Mouse (Mus musculus) hindbrain, embryonic 15.5 days (tissue): Measurements from ENCODE around the gene Selenbp2. TPM values are rescaled to one million over a fixed set of nuclear protein-coding genes. Genes with fewer than 3 reads are reported as not detected.
"Not testable (repeated sequence)": the region's sequence is repeated elsewhere in the genome, so short reads cannot be mapped to it uniquely, and the experiment has no call there.

Experiments
- ATAC-seq: fragments of 200-750 bp; cut with Nextera tagmentation; 2 replicates; pipeline ENCODE4 v1.8.0; 2017; ENCODE audit warnings: low read depth, moderate number of reproducible peaks, moderate TSS enrichment; ENCODE audit not compliant: low FRiP score
- H3K27ac ChIP-seq: fragments of 300-500 bp; sonication (generic); replicated peaks from 2 replicates; pipeline ENCODE4 v1.5.1; 2015; ENCODE audit warnings: mild to moderate bottlenecking, inconsistent platforms
- H3K27me3 ChIP-seq: fragments of 300-500 bp; sonication (generic); 2 replicates; pipeline ENCODE4 v1.6.1; 2015; ENCODE audit warnings: control low read depth, inconsistent platforms
- H3K36me3 ChIP-seq: fragments of 300-500 bp; sonication (generic); 2 replicates; pipeline ENCODE4 v1.6.1; 2015; ENCODE audit warnings: control low read depth, inconsistent platforms
- H3K4me1 ChIP-seq: fragments of 300-500 bp; sonication (generic); replicated peaks from 2 replicates; pipeline ENCODE4 v1.6.1; 2015; ENCODE audit warnings: control low read depth, inconsistent platforms
- H3K4me2 ChIP-seq: fragments of 300-500 bp; sonication (generic); 2 replicates; pipeline ENCODE4 v1.6.1; 2015; ENCODE audit warnings: moderate library complexity, mild to moderate bottlenecking, inconsistent platforms
- H3K4me3 ChIP-seq: fragments of 300-500 bp; sonication (generic); 2 replicates; pipeline ENCODE4 v1.5.1; 2015; ENCODE audit warnings: mild to moderate bottlenecking, inconsistent platforms
- H3K9ac ChIP-seq: fragments of 300-500 bp; sonication (generic); 2 replicates; pipeline ENCODE4 v1.6.1; 2015; ENCODE audit warnings: inconsistent platforms
- H3K9me3 ChIP-seq: fragments of 300-500 bp; sonication (generic); 2 replicates; pipeline ENCODE4 v1.6.1; 2016; ENCODE audit warnings: control low read depth, inconsistent platforms
- WGBS: fragments of 180-500 bp; shearing (Covaris S2); methylation state at CpG from one replicate; pipeline ENCODE4 v1.1.7; 2015; 5-methylcytosine and 5-hydroxymethylcytosine counted together
- polyA plus RNA-seq: library from polyadenylated mRNA; unstranded; fragments of >200 nt; fragmentation: Nextera tagmentation; extraction: Ambion mirVana; gene quantifications from 2 replicates; pipeline ENCODE4 v1.2.1, GENCODE M21; 2015

Gene Selenbp2
- polyA plus RNA-seq, 1 experiment from 2014 or later: 0.65 TPM

DNA sequence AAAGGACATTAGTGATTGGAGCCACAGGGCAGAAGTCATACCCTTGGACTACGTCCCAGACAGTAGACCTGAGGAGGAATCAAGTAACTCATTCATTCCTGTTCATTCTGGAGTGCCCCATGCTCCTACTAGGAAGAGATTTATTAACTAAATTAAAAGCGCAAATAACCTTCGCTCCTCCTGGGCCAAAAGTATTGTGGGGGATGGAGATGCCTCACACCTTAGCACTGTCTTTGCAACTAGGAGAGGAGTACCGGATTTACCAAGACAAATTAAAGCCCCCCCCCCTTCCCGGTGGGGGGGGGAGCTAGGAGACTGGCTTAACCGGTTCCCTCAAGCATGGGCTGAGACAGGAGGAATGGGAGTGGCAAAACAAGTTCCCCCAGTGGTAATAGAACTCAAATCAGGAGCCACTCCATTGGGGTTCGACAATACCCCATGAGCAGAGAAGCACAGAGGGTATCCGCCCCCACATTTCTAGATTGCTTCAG is 14.0 kb upstream of the Selenbp2 start:
- ATAC-seq: no peak
- no peaks in the 10 kb centered on the region for H3K4me1 ChIP-seq
- no peak overlapping the region for H3K9ac ChIP-seq
- no peak overlapping the region for H3K27ac ChIP-seq
- H3K36me3 ChIP-seq: no peaks in the 10 kb centered on the region
- no peak overlapping the region for H3K4me2 ChIP-seq
- WGBS: 75% methylated on average over 8 of the region's 8 CpGs
- H3K27me3 ChIP-seq: no peaks in the 10 kb centered on the region
- no peak overlapping the region for H3K4me3 ChIP-seq
- H3K9me3 ChIP-seq: no peaks in the 10 kb centered on the region

- WGBS: 93% methylated on average over 12 of the region's 12 CpGs
- H3K27ac ChIP-seq: not testable (repeated sequence)
Measured at GRCm38 (mm10) chr3:94680032-94680431, 13.3 kb upstream of the Selenbp2 start.

DNA sequence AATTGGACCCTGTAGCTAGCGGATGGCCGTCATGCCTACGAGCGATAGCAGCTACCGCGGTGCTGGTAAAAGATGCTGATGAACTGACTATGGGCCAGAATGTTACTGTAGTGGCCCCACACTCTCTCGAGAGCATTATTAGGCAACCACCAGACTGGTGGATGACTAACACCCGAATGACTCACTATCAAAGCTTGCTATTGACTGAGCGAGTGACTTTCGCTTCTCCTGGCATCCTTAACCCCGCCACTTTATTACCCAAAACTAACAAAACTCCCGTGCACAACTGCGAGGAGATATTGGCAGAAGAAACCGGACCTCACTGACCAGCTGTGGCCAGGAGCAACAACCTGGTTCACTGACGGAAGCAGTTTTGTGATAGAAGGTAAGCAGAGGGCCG is 12.6 kb upstream of the Selenbp2 start:
- Histone ChIP-seq H3K4me1 (no peaks in the 10 kb centered on the region), H3K27me3 (no peaks in the 10 kb centered on the region), H3K27ac (no peak overlapping the region), H3K9ac (no peak overlapping the region), H3K36me3 (no peaks in the 10 kb centered on the region), H3K9me3 (no peaks in the 10 kb centered on the region), H3K4me2 (no peak overlapping the region), H3K4me3 (no peak overlapping the region)
- no peak for ATAC-seq
- WGBS: 93% methylated on average over 16 of the region's 16 CpGs

More at GRCm38 (mm10) chr3:94680032-94680431, 13.3 kb upstream of the Selenbp2 start:
- not testable (repeated sequence) for H3K4me3 ChIP-seq, H3K27me3 ChIP-seq, H3K4me2 ChIP-seq, H3K36me3 ChIP-seq, H3K9me3 ChIP-seq, H3K4me1 ChIP-seq, ATAC-seq, H3K9ac ChIP-seq

DNA sequence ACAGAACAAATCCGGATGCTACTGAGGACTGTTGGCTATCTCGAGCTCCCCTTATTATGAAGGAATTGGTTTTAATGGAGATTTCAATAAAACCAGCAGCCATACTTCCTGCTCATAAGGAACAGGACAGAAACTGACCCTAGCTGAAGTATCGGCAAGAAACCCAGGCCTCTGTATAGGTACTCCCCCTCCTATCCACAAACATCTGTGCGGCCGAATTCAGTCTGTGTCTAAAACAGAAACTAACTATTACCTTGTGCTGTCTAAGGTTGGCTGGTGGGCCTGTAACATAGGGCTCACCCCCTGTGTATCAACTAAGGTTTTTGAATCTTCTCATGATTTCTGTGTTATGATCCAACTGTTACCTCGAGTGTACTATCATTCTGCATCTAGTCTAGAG is 9.7 kb upstream of the Selenbp2 start:
- Histone ChIP-seq H3K27ac (no peak overlapping the region), H3K9ac (no peak overlapping the region), H3K4me2 (no peak overlapping the region), H3K27me3 (no peaks in the 10 kb centered on the region), H3K4me1 (no peaks in the 10 kb centered on the region), H3K36me3 (no peaks in the 10 kb centered on the region), H3K9me3 (no peaks in the 10 kb centered on the region), H3K4me3 (no peak overlapping the region)
- 92% methylated on average over 6 of the region's 6 CpGs for WGBS
- ATAC-seq: no peak

GRCm38 (mm10) chr3:94685989-94686772 is 7.2 kb upstream of the Selenbp2 start:
- H3K36me3 ChIP-seq, H3K9ac ChIP-seq, H3K27ac ChIP-seq, H3K4me3 ChIP-seq, H3K4me1 ChIP-seq, H3K27me3 ChIP-seq, H3K9me3 ChIP-seq, H3K4me2 ChIP-seq, ATAC-seq: not testable (repeated sequence)
- WGBS: 91% methylated on average over 8 of the region's 8 CpGs

DNA sequence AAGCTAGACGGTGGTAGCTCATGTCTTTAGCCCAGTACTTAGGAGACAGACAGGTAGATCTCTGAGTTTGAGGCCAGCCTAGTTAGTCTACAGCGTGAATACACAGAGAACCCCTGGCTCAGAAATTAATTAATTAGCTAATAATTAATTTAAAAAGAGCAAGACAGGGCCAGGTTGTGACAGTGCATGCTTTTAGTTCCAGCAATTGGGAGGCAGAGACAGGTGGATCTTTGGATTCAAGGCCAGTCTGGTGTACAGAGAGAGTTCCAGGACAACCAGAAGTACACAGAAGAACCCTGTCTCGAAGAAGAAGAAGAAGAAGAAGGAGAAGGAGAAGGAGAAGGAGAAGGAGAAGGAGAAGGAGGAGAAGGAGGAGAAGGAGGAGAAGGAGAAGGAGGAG is 4.7 kb upstream of the Selenbp2 start:
- H3K27me3 ChIP-seq, H3K4me3 ChIP-seq, ATAC-seq, H3K27ac ChIP-seq, H3K4me1 ChIP-seq, H3K36me3 ChIP-seq, H3K9ac ChIP-seq, H3K4me2 ChIP-seq, H3K9me3 ChIP-seq: not testable (repeated sequence)
- 80% methylated on average over 3 of the region's 3 CpGs for WGBS

- not testable (repeated sequence) for ATAC-seq, H3K4me1 ChIP-seq, H3K9me3 ChIP-seq, H3K36me3 ChIP-seq, H3K4me3 ChIP-seq, H3K4me2 ChIP-seq, H3K9ac ChIP-seq, H3K27ac ChIP-seq, H3K27me3 ChIP-seq
- WGBS: 80% methylated on average over 1 of the region's 1 CpGs
Measured at GRCm38 (mm10) chr3:94689195-94689594, 4.2 kb upstream of the Selenbp2 start.

DNA sequence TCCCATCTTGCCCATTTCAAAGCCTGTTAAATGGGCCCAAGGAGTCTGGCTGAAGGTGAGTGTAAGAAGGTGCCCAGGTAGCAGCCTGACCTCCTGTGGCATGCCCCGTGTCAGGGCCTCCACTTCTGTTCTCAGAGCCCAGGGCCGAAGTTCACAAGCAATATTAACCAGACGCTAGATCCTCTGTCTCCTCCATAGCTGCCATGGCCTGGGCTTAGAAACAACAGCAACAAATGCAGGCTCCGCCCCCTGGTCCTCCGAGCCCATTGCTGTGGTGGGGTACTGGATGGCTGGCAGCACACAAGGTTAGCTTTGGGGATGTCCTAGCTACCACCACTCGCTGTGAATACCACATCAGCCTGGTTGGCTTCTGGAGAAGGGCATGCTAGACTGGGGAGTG is 3.2 kb upstream of the Selenbp2 start:
- H3K36me3 ChIP-seq, ATAC-seq, H3K27me3 ChIP-seq, H3K4me3 ChIP-seq, H3K27ac ChIP-seq, H3K4me1 ChIP-seq, H3K9ac ChIP-seq, H3K9me3 ChIP-seq, H3K4me2 ChIP-seq: not testable (repeated sequence)
- WGBS: 72% methylated on average over 6 of the region's 6 CpGs

- Histone ChIP-seq H3K4me1 (no peaks in the 10 kb centered on the region), H3K27me3 (no peaks in the 10 kb centered on the region), H3K36me3 (no peaks in the 10 kb centered on the region), H3K9ac (no peak overlapping the region), H3K27ac (no peak overlapping the region), H3K9me3 (no peaks in the 10 kb centered on the region), H3K4me2 (no peak overlapping the region), H3K4me3 (no peak overlapping the region)
- ATAC-seq: no peak
Measured at GRCm38 (mm10) chr3:94690616-94691247, 2.6 kb upstream of the Selenbp2 start.

- not testable (repeated sequence) for H3K27me3 ChIP-seq, H3K9me3 ChIP-seq, ATAC-seq, H3K4me2 ChIP-seq, H3K27ac ChIP-seq, H3K4me1 ChIP-seq, H3K9ac ChIP-seq, H3K4me3 ChIP-seq, H3K36me3 ChIP-seq
- 92% methylated on average over 4 of the region's 4 CpGs for WGBS
Measured at GRCm38 (mm10) chr3:94691694-94692093, 1.7 kb upstream of the Selenbp2 start.

GRCm38 (mm10) chr3:94693874-94694273 is 518 bp downstream of the Selenbp2 start:
- not testable (repeated sequence) for H3K9me3 ChIP-seq, H3K4me3 ChIP-seq, H3K27ac ChIP-seq, ATAC-seq, H3K4me2 ChIP-seq, H3K36me3 ChIP-seq, H3K27me3 ChIP-seq, H3K4me1 ChIP-seq, H3K9ac ChIP-seq
- WGBS: 65% methylated on average over 5 of the region's 8 CpGs

DNA sequence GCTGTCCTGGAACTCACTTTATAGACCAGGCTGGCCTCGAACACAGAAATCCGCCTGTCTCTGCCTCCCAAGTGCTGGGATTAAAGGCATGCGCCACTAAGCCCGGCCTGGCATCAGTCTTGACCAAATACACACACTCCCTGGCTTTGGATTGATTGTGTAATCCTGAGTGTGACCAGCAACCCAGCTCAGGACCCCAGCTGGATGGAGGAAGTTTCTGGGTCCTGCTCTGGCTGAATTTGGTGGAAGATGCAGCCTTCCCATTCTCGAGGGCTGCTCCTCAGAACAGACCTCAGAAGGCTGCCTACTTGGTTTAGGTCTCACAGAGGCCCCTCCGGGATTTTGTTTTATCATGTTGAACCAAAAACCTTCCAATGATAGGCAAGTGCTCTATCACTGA is 2.2 kb downstream of the Selenbp2 start:
- H3K9ac ChIP-seq, H3K36me3 ChIP-seq, H3K9me3 ChIP-seq, H3K4me2 ChIP-seq, H3K27ac ChIP-seq, H3K4me3 ChIP-seq, H3K4me1 ChIP-seq, ATAC-seq, H3K27me3 ChIP-seq: not testable (repeated sequence)
- WGBS: 88% methylated on average over 6 of the region's 6 CpGs
